Mouse (Mus musculus): Measurements from ENCODE around the gene Taok1. TPM values are rescaled to one million over a fixed set of nuclear protein-coding genes. Genes with fewer than 3 reads are reported as not detected.
"Not testable (repeated sequence)": the region's sequence is repeated elsewhere in the genome, so short reads cannot be mapped to it uniquely, and the experiment has no call there.

The Taok1 gene
- total RNA-seq (2012; rRNA removed): 48.4 and 60.8 TPM in 2 replicates

GRCm38 (mm10) chr11:77607538-77608455, at the start of gene Taok1:
Gene Taok1 (minus strand): TSS chr11:77607815.
- TF ChIP-seq CHD2 (IDR thresholded peaks at IDR 0.05; ENCODE audit: low read depth, low read length) (peak; percentile 97), HCFC1 (IDR thresholded peaks at IDR 0.05; ENCODE audit: borderline replicate concordance, insufficient read depth, low read length) (peak; percentile 63; the same call in 1 of the 2 replicates), MAFK (IDR thresholded peaks at IDR 0.05; ENCODE audit: insufficient read depth, low read depth, low read length) (no peak)
- Histone ChIP-seq H3K4me1 (ENCODE audit: control insufficient read depth in 2 of 2, insufficient read depth in 2 of 2, low read length in 2 of 2, poor library complexity in 1 of 2) (peaks cover 2 to 3% of the 10 kb centered on the region in 2 experiments; a peak in 2 of 4 replicates), H3K9me3 (ENCODE audit: control insufficient read depth, insufficient read depth, low read depth, low read length) (no peaks in the 10 kb centered on the region), H3K36me3 (ENCODE audit: control insufficient read depth, insufficient read depth, low read length, poor library complexity, severe bottlenecking) (0 out of 2 replicates have a peak, but pooled peaks cover 2% of the 10 kb centered on the region), H3K9ac (ENCODE audit: insufficient read depth, low read depth, low read length, poor library complexity, severe bottlenecking) (peak within 1 kb of the TSS; percentile 97), H3K4me3 (ENCODE audit: insufficient read depth in 1 of 2, low read depth in 1 of 2, low read length in 2 of 2, poor library complexity in 1 of 2, severe bottlenecking in 1 of 2) (peak within 1 kb of the TSS; percentile 85 to 91), H3K27ac (ENCODE audit: insufficient read depth, low read depth, low read length, poor library complexity, severe bottlenecking) (peak within 1 kb of the TSS; percentile 91)
- in situ Hi-C loops (cut with MboI; ENCODE audit: low sequenced_read_pairs in 2 of 2, unreplicated experiment in 2 of 2): no loop called here
- DNase-seq (ENCODE audit: low read depth, low spot score): peak; percentile 96

- in situ Hi-C loops (cut with MboI; ENCODE audit: low sequenced_read_pairs in 2 of 2, unreplicated experiment in 2 of 2); H3K27ac ChIP-seq (ENCODE audit: insufficient read depth, low read depth, low read length, poor library complexity, severe bottlenecking): not testable (repeated sequence)
These were observed 46.0 kb upstream of the Taok1 start for GRCm38 (mm10) chr11:77653406-77654190.

GRCm38 (mm10) chr11:77652484-77652883, 44.9 kb upstream of the Taok1 start:
- Histone ChIP-seq H3K27ac (ENCODE audit: insufficient read depth, low read depth, low read length, poor library complexity, severe bottlenecking) (no peak overlapping the region; the same call in 1 of the 2 replicates), H3K9ac (ENCODE audit: insufficient read depth, low read depth, low read length, poor library complexity, severe bottlenecking) (no peak overlapping the region), H3K4me1 (ENCODE audit: control insufficient read depth in 2 of 2, insufficient read depth in 2 of 2, low read length in 2 of 2, poor library complexity in 1 of 2) (no peaks in the 10 kb centered on the region; a peak in 1 of 4 replicates), H3K4me3 (ENCODE audit: insufficient read depth in 1 of 2, low read depth in 1 of 2, low read length in 2 of 2, poor library complexity in 1 of 2, severe bottlenecking in 1 of 2) (no peak overlapping the region), H3K9me3 (ENCODE audit: control insufficient read depth, insufficient read depth, low read depth, low read length) (no peaks in the 10 kb centered on the region), H3K36me3 (ENCODE audit: control insufficient read depth, insufficient read depth, low read length, poor library complexity, severe bottlenecking) (no peaks in the 10 kb centered on the region)
- in situ Hi-C loops (cut with MboI; ENCODE audit: low sequenced_read_pairs in 2 of 2, unreplicated experiment in 2 of 2): no loop called here
- TF ChIP-seq ZC3H11A (IDR thresholded peaks at IDR 0.05; ENCODE audit: borderline replicate concordance, low read depth, low read length): no peak
- TF ChIP-seq ZNF384 (IDR thresholded peaks at IDR 0.05; ENCODE audit: low read depth, low read length): peak; percentile 92
- TF ChIP-seq CHD2 (IDR thresholded peaks at IDR 0.05; ENCODE audit: low read depth, low read length): no peak
- TF ChIP-seq HCFC1 (IDR thresholded peaks at IDR 0.05; ENCODE audit: borderline replicate concordance, insufficient read depth, low read length): no peak
- no peak for TF ChIP-seq MAFK (IDR thresholded peaks at IDR 0.05; ENCODE audit: insufficient read depth, low read depth, low read length)
- DNase-seq (ENCODE audit: low read depth, low spot score): no peak

More at GRCm38 (mm10) chr11:77653406-77654190, 46.0 kb upstream of the Taok1 start:
- H3K9me3 ChIP-seq (ENCODE audit: control insufficient read depth, insufficient read depth, low read depth, low read length); H3K4me1 ChIP-seq (ENCODE audit: control insufficient read depth in 2 of 2, insufficient read depth in 2 of 2, low read length in 2 of 2, poor library complexity in 1 of 2); H3K4me3 ChIP-seq (ENCODE audit: insufficient read depth in 1 of 2, low read depth in 1 of 2, low read length in 2 of 2, poor library complexity in 1 of 2, severe bottlenecking in 1 of 2); H3K9ac ChIP-seq (ENCODE audit: insufficient read depth, low read depth, low read length, poor library complexity, severe bottlenecking); H3K36me3 ChIP-seq (ENCODE audit: control insufficient read depth, insufficient read depth, low read length, poor library complexity, severe bottlenecking): not testable (repeated sequence)
- peak; percentile 45 for DNase-seq (ENCODE audit: low read depth, low spot score)

- Histone ChIP-seq H3K4me3 (ENCODE audit: insufficient read depth in 1 of 2, low read depth in 1 of 2, low read length in 2 of 2, poor library complexity in 1 of 2, severe bottlenecking in 1 of 2) (no peak overlapping the region), H3K4me1 (ENCODE audit: control insufficient read depth in 2 of 2, insufficient read depth in 2 of 2, low read length in 2 of 2, poor library complexity in 1 of 2) (no peaks in the 10 kb centered on the region; a peak in 1 of 4 replicates), H3K9me3 (ENCODE audit: control insufficient read depth, insufficient read depth, low read depth, low read length) (no peaks in the 10 kb centered on the region), H3K9ac (ENCODE audit: insufficient read depth, low read depth, low read length, poor library complexity, severe bottlenecking) (no peak overlapping the region), H3K27ac (ENCODE audit: insufficient read depth, low read depth, low read length, poor library complexity, severe bottlenecking) (no peak overlapping the region), H3K36me3 (ENCODE audit: control insufficient read depth, insufficient read depth, low read length, poor library complexity, severe bottlenecking) (no peaks in the 10 kb centered on the region)
- in situ Hi-C loops (cut with MboI; ENCODE audit: low sequenced_read_pairs in 2 of 2, unreplicated experiment in 2 of 2): no loop called here
- DNase-seq (ENCODE audit: low read depth, low spot score): no peak
- no peak for TF ChIP-seq ZC3H11A (IDR thresholded peaks at IDR 0.05; ENCODE audit: borderline replicate concordance, low read depth, low read length)
- no peak for TF ChIP-seq ZNF384 (IDR thresholded peaks at IDR 0.05; ENCODE audit: low read depth, low read length)
- TF ChIP-seq HCFC1 (IDR thresholded peaks at IDR 0.05; ENCODE audit: borderline replicate concordance, insufficient read depth, low read length): no peak
- no peak for TF ChIP-seq MAFK (IDR thresholded peaks at IDR 0.05; ENCODE audit: insufficient read depth, low read depth, low read length)
These were observed 41.3 kb upstream of the Taok1 start for GRCm38 (mm10) chr11:77648878-77649277.

Measured in ES-E14 (cell line).